13 mouse cellular contexts compared by ENCODE assay signal in the genomic region with DNA sequence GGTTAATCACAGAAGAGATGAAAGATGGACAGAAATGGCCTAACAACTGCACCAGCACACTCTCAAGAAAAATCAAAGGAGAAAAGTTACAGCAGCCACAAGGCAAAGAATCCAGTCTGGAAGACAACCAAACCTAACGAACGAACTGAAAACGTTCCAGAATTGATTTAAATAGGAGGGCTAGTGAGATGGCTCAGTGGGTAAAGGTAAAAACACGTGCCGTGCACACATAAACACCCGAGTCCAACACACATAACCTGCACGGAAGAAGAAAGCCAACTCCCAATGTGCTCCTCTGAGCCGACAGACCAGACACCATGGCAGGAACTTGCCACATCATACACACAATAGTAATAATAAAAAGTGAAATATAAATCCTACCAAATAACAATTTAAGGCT. TPM values are rescaled to one million over a fixed set of nuclear protein-coding genes. Genes with fewer than 3 reads are reported as not detected.
A peak's percentile ranks its signal among the peaks of the same experiment; 100 is the strongest.
DNase-seq lines count a peak whose midpoint lies in the region; ATAC-seq and TF ChIP-seq lines count a peak whose summit lies in the region.
"Had no signal": no experiment of that assay in that cellular context is flagged by ENCODE, and none has a peak within 500 bp of the region (broad histone marks: within the 10 kb centered on the region; RNA-seq: fewer than 3 reads in every experiment).

No protein-coding gene starts in this region.

- H3K27me3 ChIP-seq in hindbrain, embryonic 13.5 days: no peaks in the 10 kb centered on the region
- no peaks in the 10 kb centered on the region for H3K27me3 ChIP-seq in hindbrain, postnatal 0 days (ENCODE audit: insufficient read depth, low read length)
- H3K27me3 ChIP-seq: forebrain, embryonic 13.5 days; hindbrain, embryonic 12.5 days had no signal

- 90% methylated on average over 8 of the region's 8 CpGs for WGBS in hindbrain, embryonic 13.5 days
- 79% methylated on average over 8 of the region's 8 CpGs for WGBS in hindbrain, postnatal 0 days

- peak overlapping the region; percentile 89 for H3K27ac ChIP-seq in gastrocnemius, adult 2 months
- peak overlapping the region; percentile 0; the same call in 1 of the 2 replicates for H3K27ac ChIP-seq in hindbrain, embryonic 13.5 days
- no peak overlapping the region for H3K27ac ChIP-seq in hindbrain, postnatal 0 days
- peak overlapping the region; percentile 54; the same call in 1 of the 2 replicates for H3K27ac ChIP-seq in left cerebral cortex, adult 2 months
- peak overlapping the region; percentile 98 for H3K27ac ChIP-seq in brown adipose tissue, adult 24 weeks (replicated peaks; ENCODE audit: low read depth, low read length)
- H3K27ac ChIP-seq: forebrain, embryonic 13.5 days; hindbrain, embryonic 12.5 days had no signal

- H3K36me3 ChIP-seq in hindbrain, embryonic 13.5 days: peaks cover 48% of the 10 kb centered on the region
- H3K36me3 ChIP-seq in hindbrain, postnatal 0 days (ENCODE audit: insufficient read depth, low read length): peaks cover 30% of the 10 kb centered on the region; the same call in 1 of the 2 replicates

- H3K4me2 ChIP-seq in hindbrain, embryonic 13.5 days: no peak overlapping the region
- no peak overlapping the region for H3K4me2 ChIP-seq in hindbrain, postnatal 0 days (ENCODE audit: low read depth, low read length)
- H3K4me2 ChIP-seq: forebrain, embryonic 13.5 days; hindbrain, embryonic 12.5 days had no signal

- no peak for ATAC-seq in hindbrain, embryonic 13.5 days (ENCODE audit: low FRiP score)
- ATAC-seq in hindbrain, postnatal 0 days: no peak
- ATAC-seq in monocyte, adult 5-6 weeks (replicated peaks; ENCODE audit: insufficient number of reproducible peaks, low FRiP score, low TSS enrichment, poor library complexity, severe bottlenecking): no peak

- no peak for DNase-seq in gastrocnemius, adult 2 months
- no peak for DNase-seq in gastrocnemius, postnatal 36 days
- no peak for DNase-seq in hindbrain, postnatal 0 days (ENCODE audit: low spot score)
- no peak for DNase-seq in left cerebral cortex, adult 2 months (ENCODE audit: extremely low spot score in 1 of 2, low spot score in 2 of 2)
- no peak for DNase-seq in left cerebral cortex, adult 11 months (ENCODE audit: low spot score)
- DNase-seq: cerebellum, adult 18-20 months; cerebellum, postnatal 36 days; midbrain, embryonic 14.5 days had no signal

- TF ChIP-seq CTCF in gastrocnemius, adult 2 months (IDR thresholded peaks at IDR 0.05): no peak
- TF ChIP-seq CTCF in hindbrain, postnatal 0 days (IDR thresholded peaks at IDR 0.05; ENCODE audit: low read depth): no peak
- no peak for TF ChIP-seq CTCF in left cerebral cortex, adult 2 months (IDR thresholded peaks at IDR 0.05)

- H3K9ac ChIP-seq in hindbrain, embryonic 13.5 days: no peak overlapping the region
- no peak overlapping the region for H3K9ac ChIP-seq in hindbrain, postnatal 0 days (replicated peaks; ENCODE audit: low read length)
- H3K9ac ChIP-seq: forebrain, embryonic 13.5 days; hindbrain, embryonic 12.5 days had no signal

- H3K4me1 ChIP-seq in hindbrain, embryonic 13.5 days (replicated peaks): no peaks in the 10 kb centered on the region
- no peaks in the 10 kb centered on the region for H3K4me1 ChIP-seq in hindbrain, postnatal 0 days (ENCODE audit: insufficient read depth, low read length)
- no peaks in the 10 kb centered on the region for H3K4me1 ChIP-seq in brown adipose tissue, adult 24 weeks (ENCODE audit: control insufficient read depth, insufficient read depth, insufficient read length, low read length)
- H3K4me1 ChIP-seq: forebrain, embryonic 13.5 days; hindbrain, embryonic 12.5 days had no signal

- intact Hi-C loops in gastrocnemius, adult 2 months (cut with DNase I): loop anchor here (5.0 kb wide), 1 partner anchor 160 kb away; no protein-coding TSS in a partner anchor
- intact Hi-C loops in gastrocnemius, postnatal 36 days (cut with DNase I): no loop called here
- intact Hi-C loops in left cerebral cortex, adult 2 months (cut with DNase I): no loop called here

- H3K4me3 ChIP-seq in gastrocnemius, adult 2 months: no peak overlapping the region
- H3K4me3 ChIP-seq in hindbrain, embryonic 13.5 days: no peak overlapping the region
- H3K4me3 ChIP-seq in hindbrain, postnatal 0 days (ENCODE audit: low read length): no peak overlapping the region
- H3K4me3 ChIP-seq in left cerebral cortex, adult 2 months: no peak overlapping the region
- peak overlapping the region; percentile 45 for H3K4me3 ChIP-seq in brown adipose tissue, adult 24 weeks (ENCODE audit: insufficient read depth, low read depth, low read length)
- H3K4me3 ChIP-seq: forebrain, embryonic 13.5 days; hindbrain, embryonic 12.5 days had no signal

- no peaks in the 10 kb centered on the region for H3K9me3 ChIP-seq in hindbrain, embryonic 13.5 days
- H3K9me3 ChIP-seq in hindbrain, postnatal 0 days (ENCODE audit: low read length): no peaks in the 10 kb centered on the region
- H3K9me3 ChIP-seq: forebrain, embryonic 13.5 days; hindbrain, embryonic 12.5 days had no signal

RNA-seq across cellular contexts. Expression of gene Csrp2, which starts 32.7 kb away (rescaled TPM):
- total RNA-seq in gastrocnemius, adult 2 months (2021): 1 to 10 TPM; 4.1 to 6.2 TPM
- total RNA-seq in gastrocnemius, postnatal 36 days (2021): 1 to 10 TPM; 5.9 to 6.2 TPM
- polyA plus RNA-seq in hindbrain, embryonic 13.5 days (2015; fragmentation: Nextera tagmentation; extraction: Ambion mirVana): 154 and 156 TPM in 2 replicates
- total RNA-seq in hindbrain, postnatal 0 days (2014; rRNA removed): 43.2 and 76.3 TPM in 2 replicates
- polyA plus RNA-seq in hindbrain, postnatal 0 days (2015; fragmentation: Nextera tagmentation; extraction: Ambion mirVana): 81.1 and 99.6 TPM in 2 replicates
- 10 to 100 TPM in 1 of 2 experiments, 1 to 10 TPM in 1; 7.0 to 10.7 TPM for total RNA-seq in left cerebral cortex, adult 2 months (2021)
- polyA plus RNA-seq in brown adipose tissue, adult 24 weeks (2012; ENCODE audit: insufficient read depth, insufficient read length, missing spikeins): 83.0 and 104 TPM in 2 replicates
- total RNA-seq in monocyte, adult 5-6 weeks (2017): 22.0 to 38.3 TPM (median 35.8 TPM) in 3 replicates

RNA-seq across cellular contexts. Expression of gene Zdhhc17, which starts 57.7 kb away (rescaled TPM):
- total RNA-seq in gastrocnemius, adult 2 months (2021): 10 to 100 TPM; 21.3 to 24.0 TPM
- total RNA-seq in gastrocnemius, postnatal 36 days (2021): 10 to 100 TPM; 19.0 to 19.2 TPM
- polyA plus RNA-seq in hindbrain, embryonic 13.5 days (2015; fragmentation: Nextera tagmentation; extraction: Ambion mirVana): 55.5 and 58.3 TPM in 2 replicates
- 40.7 and 45.1 TPM in 2 replicates for total RNA-seq in hindbrain, postnatal 0 days (2014; rRNA removed)
- 41.0 and 44.8 TPM in 2 replicates for polyA plus RNA-seq in hindbrain, postnatal 0 days (2015; fragmentation: Nextera tagmentation; extraction: Ambion mirVana)
- 100 to 1,000 TPM; 113 to 128 TPM for total RNA-seq in left cerebral cortex, adult 2 months (2021)
- polyA plus RNA-seq in brown adipose tissue, adult 24 weeks (2012; ENCODE audit: insufficient read depth, insufficient read length, missing spikeins): 10.1 and 14.5 TPM in 2 replicates
- total RNA-seq in monocyte, adult 5-6 weeks (2017): 20.4 to 41.9 TPM (median 29.2 TPM) in 3 replicates
